Comparison of ENCODE assay signal across 14 mouse cellular contexts in the genomic region with DNA sequence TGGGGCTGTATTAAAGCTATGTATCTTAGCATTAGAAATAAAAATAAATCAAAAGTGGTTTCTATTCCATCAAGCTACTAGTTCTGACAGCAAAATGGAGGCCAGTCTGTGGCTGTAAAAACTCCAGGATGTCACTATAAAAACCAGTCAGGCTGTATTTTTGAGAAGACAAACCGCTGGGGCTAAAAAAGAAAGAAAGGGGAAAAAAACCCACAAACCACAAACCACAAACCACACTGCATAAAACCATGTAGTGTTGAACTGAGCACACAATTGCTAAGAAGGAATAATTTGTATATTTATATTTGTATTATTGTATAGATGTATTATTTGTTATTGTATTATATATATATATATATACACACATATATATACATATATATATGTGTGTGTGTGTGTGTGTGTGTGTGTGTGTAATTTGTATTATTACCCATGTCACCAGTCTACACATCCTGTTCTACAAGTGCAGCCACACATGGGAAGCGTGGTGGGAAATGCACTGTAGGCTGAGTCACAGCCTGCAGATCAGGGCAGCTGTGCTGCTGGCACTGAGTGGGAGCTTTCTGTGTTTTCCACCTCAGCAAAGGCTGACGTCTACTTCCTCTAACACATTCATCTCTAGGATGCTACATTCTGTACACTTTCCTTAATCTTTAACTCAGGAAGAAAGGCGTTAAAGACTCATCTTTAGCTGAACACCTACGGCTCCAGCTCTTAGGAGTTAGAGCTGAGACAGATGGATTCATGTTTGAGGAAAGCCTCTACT.
A peak's percentile ranks its signal among the peaks of the same experiment; 100 is the strongest.
DNase-seq lines count a peak whose midpoint lies in the region; ATAC-seq and TF ChIP-seq lines count a peak whose summit lies in the region.
"Had no signal": no experiment of that assay in that cellular context is flagged by ENCODE, and none has a peak within 500 bp of the region (broad histone marks: within the 10 kb centered on the region; RNA-seq: fewer than 3 reads in every experiment).

No protein-coding gene starts in this region.

- no peaks in the 10 kb centered on the region for H3K27me3 ChIP-seq in MEL (ENCODE audit: control insufficient read depth in 1 of 2, insufficient read depth in 2 of 2, low read length in 2 of 2)
- no peaks in the 10 kb centered on the region for H3K27me3 ChIP-seq in splenic B cell, adult 2 months (ENCODE audit: control insufficient read depth, insufficient read depth, low read length, poor library complexity, severe bottlenecking)
- H3K27me3 ChIP-seq in intestine, embryonic 15.5 days (replicated peaks) = no peaks in the 10 kb centered on the region
- H3K27me3 ChIP-seq in midbrain, postnatal 0 days (ENCODE audit: insufficient read depth, low read length) = no peaks in the 10 kb centered on the region
- H3K27me3 ChIP-seq: hindbrain, embryonic 13.5 days; limb, embryonic 15.5 days had no signal

- TF ChIP-seq POLR2A in MEL (IDR thresholded peaks at IDR 0.05; ENCODE audit: control insufficient read depth in 1 of 2, insufficient read depth in 1 of 2, low read depth in 1 of 2, low read length in 2 of 2, poor library complexity in 1 of 2) = no peak

- peaks cover 0 to 7% of the 10 kb centered on the region in 2 experiments; a peak in 2 of 4 replicates for H3K36me3 ChIP-seq in MEL (ENCODE audit: control insufficient read depth in 1 of 2, insufficient read depth in 2 of 2, low read length in 2 of 2)
- no peaks in the 10 kb centered on the region for H3K36me3 ChIP-seq in splenic B cell, adult 2 months (ENCODE audit: control insufficient read depth, insufficient read depth, low read length, poor library complexity, severe bottlenecking)
- H3K36me3 ChIP-seq in intestine, embryonic 15.5 days = no peaks in the 10 kb centered on the region
- no peaks in the 10 kb centered on the region for H3K36me3 ChIP-seq in midbrain, postnatal 0 days (ENCODE audit: insufficient read depth, low read length)
- H3K36me3 ChIP-seq: hindbrain, embryonic 13.5 days; limb, embryonic 15.5 days had no signal

- TF ChIP-seq CTCF in MEL (IDR thresholded peaks at IDR 0.05 in 2 of 3, conservative IDR thresholded peaks at IDR 0.05 in 1 of 3; ENCODE audit: control insufficient read depth in 1 of 3, insufficient read depth in 1 of 3, low read depth in 2 of 3, low read length in 3 of 3, poor library complexity in 1 of 3, severe bottlenecking in 1 of 3) = no peak
- TF ChIP-seq CTCF in midbrain, postnatal 0 days (IDR thresholded peaks at IDR 0.05) = no peak

- H3K4me1 ChIP-seq in MEL (ENCODE audit: control insufficient read depth in 1 of 2, insufficient read depth in 2 of 2, low read length in 2 of 2) = peaks cover 0 to 5% of the 10 kb centered on the region in 2 experiments; a peak in 2 of 4 replicates
- no peaks in the 10 kb centered on the region for H3K4me1 ChIP-seq in intestine, embryonic 15.5 days (replicated peaks)
- no peaks in the 10 kb centered on the region for H3K4me1 ChIP-seq in midbrain, postnatal 0 days (ENCODE audit: insufficient read depth, low read length)
- H3K4me1 ChIP-seq: limb, embryonic 15.5 days had no signal

- 78% methylated on average over 5 of the region's 5 CpGs for WGBS in intestine, embryonic 15.5 days
- 82% methylated on average over 5 of the region's 5 CpGs for WGBS in midbrain, postnatal 0 days

- 0 out of 2 replicates have a peak overlapping the region, but pooled peaks have one; percentile 10 for H3K9ac ChIP-seq in MEL (ENCODE audit: control insufficient read depth, low read depth, low read length, poor library complexity, severe bottlenecking)
- H3K9ac ChIP-seq in intestine, embryonic 15.5 days = no peak overlapping the region
- H3K9ac ChIP-seq in midbrain, postnatal 0 days (replicated peaks; ENCODE audit: low read length, poor library complexity, severe bottlenecking) = no peak overlapping the region
- H3K9ac ChIP-seq: hindbrain, embryonic 13.5 days; limb, embryonic 15.5 days had no signal

- DNase-seq in right cerebral cortex, adult 18-20 months = peak; percentile 50
- no peak for DNase-seq in right cerebral cortex, postnatal 14 days
- peak; percentile 79 for DNase-seq in MEL (ENCODE audit: low read depth, low spot score)
- DNase-seq in splenic B cell, adult 2 months (ENCODE audit: low read depth, low spot score) = peak; percentile 40
- DNase-seq in midbrain, postnatal 0 days (ENCODE audit: low spot score) = no peak
- no peak for DNase-seq in cerebellum, adult 9-10 months
- DNase-seq: cerebellum, postnatal 36 days; lung, postnatal 4 days had no signal

- H3K4me2 ChIP-seq in intestine, embryonic 15.5 days (replicated peaks) = no peak overlapping the region
- H3K4me2 ChIP-seq in midbrain, postnatal 0 days (ENCODE audit: low read depth, low read length, poor library complexity, severe bottlenecking) = no peak overlapping the region
- H3K4me2 ChIP-seq: heart, embryonic 11.5 days; hindbrain, embryonic 13.5 days; limb, embryonic 15.5 days had no signal

- peak; percentile 90 for ATAC-seq in inflammation-experienced regulatory T-cells, adult 6 months
- no peak for ATAC-seq in intestine, embryonic 15.5 days
- ATAC-seq in midbrain, postnatal 0 days (ENCODE audit: low FRiP score) = no peak

- TF ChIP-seq EP300 in MEL (IDR thresholded peaks at IDR 0.05; ENCODE audit: low read depth in 1 of 2, low read length in 2 of 2) = peak; percentile 45 to 47

- TF ChIP-seq RAD21 in MEL (IDR thresholded peaks at IDR 0.05; ENCODE audit: low read depth, low read length) = no peak

- peak overlapping the region; percentile 32 for H3K27ac ChIP-seq in MEL (ENCODE audit: control insufficient read depth, low read depth, low read length)
- H3K27ac ChIP-seq in intestine, embryonic 15.5 days = no peak overlapping the region
- no peak overlapping the region for H3K27ac ChIP-seq in midbrain, postnatal 0 days (ENCODE audit: low read depth, low read length)
- H3K27ac ChIP-seq: hindbrain, embryonic 13.5 days; kidney, postnatal 0 days; limb, embryonic 15.5 days had no signal

- peak overlapping the region; percentile 21 to 35 for H3K4me3 ChIP-seq in MEL (ENCODE audit: control insufficient read depth in 1 of 2, insufficient read depth in 1 of 2, low read depth in 2 of 2, low read length in 2 of 2)
- no peak overlapping the region for H3K4me3 ChIP-seq in intestine, embryonic 15.5 days (replicated peaks)
- no peak overlapping the region for H3K4me3 ChIP-seq in midbrain, postnatal 0 days (ENCODE audit: low read depth, low read length)
- H3K4me3 ChIP-seq: hindbrain, embryonic 13.5 days; limb, embryonic 15.5 days had no signal

- H3K9me3 ChIP-seq in MEL (replicated peaks; ENCODE audit: insufficient read depth, low read length) = no peaks in the 10 kb centered on the region
- no peaks in the 10 kb centered on the region for H3K9me3 ChIP-seq in intestine, embryonic 15.5 days
- H3K9me3 ChIP-seq in midbrain, postnatal 0 days (ENCODE audit: low read length) = no peaks in the 10 kb centered on the region
- H3K9me3 ChIP-seq: hindbrain, embryonic 13.5 days; limb, embryonic 15.5 days had no signal

- H3K79me2 ChIP-seq in MEL (ENCODE audit: control insufficient read depth, insufficient read depth, low read length, poor library complexity) = no peaks in the 10 kb centered on the region

TF ChIP-seq in MEL, 35 proteins besides CTCF, POLR2A, EP300 and RAD21:
- TF ChIP-seq GABPA (IDR thresholded peaks at IDR 0.05; ENCODE audit: low read depth, low read length) = no peak
- TF ChIP-seq RCOR1 (IDR thresholded peaks at IDR 0.05; ENCODE audit: low read depth, low read length) = peak; percentile 84
- peak; percentile 85 for TF ChIP-seq ZKSCAN1 (IDR thresholded peaks at IDR 0.05; ENCODE audit: low read depth, low read length)
- peak; percentile 49 for TF ChIP-seq SIN3A (IDR thresholded peaks at IDR 0.05; ENCODE audit: low read length)
- peak; percentile 35; the same call in 1 of the 2 replicates for TF ChIP-seq MAFK (IDR thresholded peaks at IDR 0.05; ENCODE audit: borderline replicate concordance, low read depth, low read length)
- no peak for TF ChIP-seq NRF1 (IDR thresholded peaks at IDR 0.05; ENCODE audit: insufficient read depth, low read depth, low read length, poor library complexity, severe bottlenecking)
- no peak for TF ChIP-seq UBTF (IDR thresholded peaks at IDR 0.05; ENCODE audit: borderline replicate concordance, insufficient read depth, low read depth, low read length)
- TF ChIP-seq TBP (IDR thresholded peaks at IDR 0.05; ENCODE audit: low read depth, low read length) = no peak
- no peak for TF ChIP-seq POLR2AphosphoS2 (IDR thresholded peaks at IDR 0.05; ENCODE audit: low read length)
- 0 out of 2 replicates have a peak, but pooled peaks have one; percentile 18 for TF ChIP-seq TCF12 (IDR thresholded peaks at IDR 0.05; ENCODE audit: low read depth, low read length)
- TF ChIP-seq ZNF384 (IDR thresholded peaks at IDR 0.05; ENCODE audit: low read depth, low read length) = peak; percentile 59
- TF ChIP-seq KAT2A (conservative IDR thresholded peaks at IDR 0.05; ENCODE audit: low read depth, low read length) = no peak
- no peak for TF ChIP-seq CHD2 (IDR thresholded peaks at IDR 0.05; ENCODE audit: low read length)
- no peak for TF ChIP-seq USF2 (IDR thresholded peaks at IDR 0.05; ENCODE audit: borderline replicate concordance in 1 of 2, insufficient read depth in 1 of 2, low read depth in 1 of 2, low read length in 2 of 2)
- TF ChIP-seq MYC (IDR thresholded peaks at IDR 0.05; ENCODE audit: low read depth, low read length) = no peak; the same call in 1 of the 2 replicates
- peak; percentile 54; the same call in 1 of the 2 replicates for TF ChIP-seq ETS1 (IDR thresholded peaks at IDR 0.05; ENCODE audit: low read depth, low read length)
- no peak for TF ChIP-seq POLR2AphosphoS5 (IDR thresholded peaks at IDR 0.05; ENCODE audit: borderline replicate concordance, low read depth, low read length)

Comparison
In these comparisons a context has a peak if more than half of its experiments do, and no peak if none do; other contexts are left out.
1. DNase-seq: peak in right cerebral cortex, adult 18-20 months (single experiment), MEL (single experiment) and splenic B cell, adult 2 months (single experiment); none in right cerebral cortex, postnatal 14 days (single experiment), midbrain, postnatal 0 days (single experiment) and cerebellum, adult 9-10 months (single experiment).
2. H3K4me3 ChIP-seq: peak in MEL (2 of 2); none in intestine, embryonic 15.5 days (single experiment) and midbrain, postnatal 0 days (single experiment).